Mouse (Mus musculus) MEL (cell line): ENCODE measurements around the gene Tspoap1. TPM values are rescaled to one million over a fixed set of nuclear protein-coding genes. Genes with fewer than 3 reads are reported as not detected.
A peak's percentile ranks its signal among the peaks of the same experiment; 100 is the strongest.

ENCODE experiments used
- DNase-seq: peaks from one replicate; pipeline ENCODE4 v3.0.0; 2011; ENCODE audit warnings: low read depth, low spot score
- H3K27ac ChIP-seq: 2 replicates; pipeline ENCODE4 v1.5.1; 2012; ENCODE audit warnings: low read depth, mild to moderate bottlenecking, control low read depth, low read length, moderate library complexity; ENCODE audit not compliant: control insufficient read depth
- H3K27me3 ChIP-seq, 2 experiments: fragments of 150-350 bp in 1 of 2; sonication (generic) in 1 of 2; 2 replicates each; pipeline ENCODE4 v1.6.1; 2012; ENCODE audit warnings: low read length in 2 of 2, mild to moderate bottlenecking in 2 of 2, improper control_type of control experiment in 1 of 2, moderate library complexity in 1 of 2; ENCODE audit not compliant: insufficient read depth in 2 of 2, control insufficient read depth in 1 of 2
- H3K36me3 ChIP-seq, 2 experiments: 2 replicates each; pipeline ENCODE4 v1.6.1; 2012 to 2014; ENCODE audit warnings: low read length in 2 of 2, improper control_type of control experiment in 1 of 2, inconsistent platforms in 1 of 2, mild to moderate bottlenecking in 1 of 2; ENCODE audit not compliant: insufficient read depth in 2 of 2, control insufficient read depth in 1 of 2
- H3K4me1 ChIP-seq, 2 experiments: fragments of 150-350 bp in 1 of 2; sonication (generic) in 1 of 2; 2 replicates each; pipeline ENCODE4 v1.6.1; 2012; ENCODE audit warnings: low read length in 2 of 2, improper control_type of control experiment in 1 of 2, mild to moderate bottlenecking in 1 of 2; ENCODE audit not compliant: insufficient read depth in 2 of 2, control insufficient read depth in 1 of 2
- H3K4me3 ChIP-seq, 2 experiments: fragments of 150-350 bp in 1 of 2; sonication (generic) in 1 of 2; 2 replicates each; pipeline ENCODE4 v1.5.1; 2012; ENCODE audit warnings: low read depth in 2 of 2, low read length in 2 of 2, mild to moderate bottlenecking in 2 of 2, moderate library complexity in 2 of 2, control low read depth in 1 of 2, improper control_type of control experiment in 1 of 2; ENCODE audit not compliant: control insufficient read depth in 1 of 2, insufficient read depth in 1 of 2
- H3K79me2 ChIP-seq: 2 replicates; pipeline ENCODE4 v1.6.1; 2012; ENCODE audit warnings: mild to moderate bottlenecking, low read length, moderate library complexity; ENCODE audit not compliant: control insufficient read depth, poor library complexity, insufficient read depth
- H3K9ac ChIP-seq: 2 replicates; pipeline ENCODE4 v1.6.1; 2012; ENCODE audit warnings: low read depth, mild to moderate bottlenecking, control low read depth, low read length, moderate library complexity; ENCODE audit not compliant: control insufficient read depth, poor library complexity, severe bottlenecking
- H3K9me3 ChIP-seq: fragments of 150-350 bp; sonication (generic); replicated peaks from 2 replicates; pipeline ENCODE4 v1.6.1; 2012; ENCODE audit warnings: mild to moderate bottlenecking, low read length, improper control_type of control experiment, moderate library complexity; ENCODE audit not compliant: insufficient read depth
- BHLHE40 ChIP-seq: IDR thresholded peaks from 2 replicates; pipeline ENCODE4 v1.6.1; 2012; ENCODE audit warnings: low read depth, mild to moderate bottlenecking, inconsistent platforms, low read length, improper control_type of control experiment, borderline replicate concordance
- CHD1 ChIP-seq: IDR thresholded peaks from 2 replicates; pipeline ENCODE4 v1.6.1; 2012; ENCODE audit warnings: low read depth, mild to moderate bottlenecking, inconsistent platforms, low read length, improper control_type of control experiment
- CTCF ChIP-seq, 3 experiments: IDR thresholded peaks in 2 of 3; conservative IDR thresholded peaks in 1 of 3; 2 replicates each; pipeline ENCODE4 v1.5.1; 2011 to 2012; ENCODE audit warnings: low read length in 3 of 3, low read depth in 2 of 3, mild to moderate bottlenecking in 2 of 3, improper control_type of control experiment in 1 of 3, inconsistent platforms in 1 of 3, mixed read lengths in 1 of 3, moderate library complexity in 1 of 3; ENCODE audit not compliant: control insufficient read depth in 1 of 3, insufficient read depth in 1 of 3, poor library complexity in 1 of 3, severe bottlenecking in 1 of 3
- E2F4 ChIP-seq: IDR thresholded peaks from 2 replicates; pipeline ENCODE4 v1.6.1; 2011; ENCODE audit warnings: low read depth, low read length, improper control_type of control experiment, borderline replicate concordance
- EP300 ChIP-seq, 2 experiments: IDR thresholded peaks; 2 replicates each; pipeline ENCODE4 v1.6.1; 2011; ENCODE audit warnings: improper control_type of control experiment in 2 of 2, low read length in 2 of 2, low read depth in 1 of 2, mild to moderate bottlenecking in 1 of 2
- MAZ ChIP-seq: IDR thresholded peaks from 2 replicates; pipeline ENCODE4 v1.6.1; 2012; ENCODE audit warnings: low read depth, mild to moderate bottlenecking, inconsistent platforms, low read length, improper control_type of control experiment
- MYB ChIP-seq: IDR thresholded peaks from 2 replicates; pipeline ENCODE4 v1.6.1; 2011; ENCODE audit warnings: mild to moderate bottlenecking, low read depth, low read length, improper control_type of control experiment
- NRF1 ChIP-seq: IDR thresholded peaks from 2 replicates; pipeline ENCODE4 v1.6.1; 2014; ENCODE audit warnings: low read depth, mild to moderate bottlenecking, inconsistent platforms, low read length, improper control_type of control experiment, moderate library complexity; ENCODE audit not compliant: poor library complexity, insufficient read depth, severe bottlenecking
- POLR2AphosphoS5 ChIP-seq: IDR thresholded peaks from 2 replicates; pipeline ENCODE4 v1.6.1; 2012; ENCODE audit warnings: low read depth, borderline replicate concordance, mild to moderate bottlenecking, inconsistent platforms, low read length, moderate library complexity, mixed read lengths
- RAD21 ChIP-seq: IDR thresholded peaks from 2 replicates; pipeline ENCODE4 v1.6.1; 2011; ENCODE audit warnings: mild to moderate bottlenecking, low read depth, low read length, improper control_type of control experiment
- SMC3 ChIP-seq: IDR thresholded peaks from 2 replicates; pipeline ENCODE4 v1.6.1; 2011; ENCODE audit warnings: low read depth, low read length, improper control_type of control experiment
- TBP ChIP-seq: IDR thresholded peaks from 2 replicates; pipeline ENCODE4 v1.8.0; 2011; ENCODE audit warnings: low read depth, low read length, improper control_type of control experiment
- TCF12 ChIP-seq: IDR thresholded peaks from 2 replicates; pipeline ENCODE4 v1.6.1; 2014; ENCODE audit warnings: low read depth, mild to moderate bottlenecking, inconsistent platforms, low read length, improper control_type of control experiment, moderate library complexity
- ZC3H11A ChIP-seq: IDR thresholded peaks from 2 replicates; pipeline ENCODE4 v1.6.1; 2012; ENCODE audit warnings: low read depth, mild to moderate bottlenecking, inconsistent platforms, low read length, improper control_type of control experiment
- polyA plus RNA-seq, 2 experiments: library from polyadenylated mRNA; stranded (reverse) in 1 of 2; unstranded in 1 of 2; fragments of >175 nt in 1 of 2; fragments of >200 nt in 1 of 2; gene quantifications; 2 replicates each; pipeline versions ENCODE4 v1.2.1 to v1.2.4; 2012; ENCODE audit warnings: low replicate concordance in 2 of 2, low read depth in 1 of 2; ENCODE audit not compliant: insufficient read length in 2 of 2, insufficient read depth in 1 of 2, missing spikeins in 1 of 2
- total RNA-seq: library from RNA; depleted of rRNA; stranded (reverse); fragments of 300-350 nt; gene quantifications from 2 replicates; pipeline ENCODE4 v1.2.3, GENCODE M21; 2012

Gene Tspoap1
- total and polyA plus RNA-seq, 3 experiments, result 5.2 to 8.6 TPM; not detected in 1

GRCm38 (mm10) chr11:87770989-87771388 lies 10.6 kb downstream of the Tspoap1 start:
- no peaks in the 10 kb centered on the region for H3K79me2 ChIP-seq
- peak; percentile 98 for TF ChIP-seq SMC3
- TF ChIP-seq RAD21, result peak; percentile 97
- no peak for TF ChIP-seq E2F4
- peak; percentile 98 for TF ChIP-seq ZC3H11A
- TF ChIP-seq CHD1, result no peak
- 0 out of 2 replicates have a peak, but pooled peaks have one; percentile 34 for TF ChIP-seq TBP
- no peak for TF ChIP-seq POLR2AphosphoS5
- TF ChIP-seq CTCF (IDR thresholded peaks at IDR 0.05 in 2 of 3, conservative IDR thresholded peaks at IDR 0.05 in 1 of 3; ENCODE audit: control insufficient read depth in 1 of 3, insufficient read depth in 1 of 3, low read depth in 2 of 3, low read length in 3 of 3, poor library complexity in 1 of 3, severe bottlenecking in 1 of 3), result peak; percentile 93 to 98 (median 94)
- TF ChIP-seq, all 39 proteins: peak for 5
- H3K27ac ChIP-seq, result no peak overlapping the region
- H3K27me3 ChIP-seq, result no peaks in the 10 kb centered on the region
- peaks cover 0 to 4% of the 10 kb centered on the region in 2 experiments; a peak in 1 of 4 replicates for H3K36me3 ChIP-seq
- no peaks in the 10 kb centered on the region for H3K9me3 ChIP-seq
- no peak overlapping the region for H3K4me3 ChIP-seq
- H3K4me1 ChIP-seq, result no peaks in the 10 kb centered on the region
- DNase-seq, result peak; percentile 84
- H3K9ac ChIP-seq, result no peak overlapping the region

GRCm38 (mm10) chr11:87772354-87772753 lies 12.0 kb downstream of the Tspoap1 start:
- Histone ChIP-seq H3K4me1 (no peaks in the 10 kb centered on the region), H3K27me3 (no peaks in the 10 kb centered on the region), H3K27ac (no peak overlapping the region), H3K4me3 (no peak overlapping the region), H3K9ac (no peak overlapping the region), H3K79me2 (no peaks in the 10 kb centered on the region), H3K36me3 (peaks cover 0 to 4% of the 10 kb centered on the region in 2 experiments; a peak in 1 of 4 replicates), H3K9me3 (no peaks in the 10 kb centered on the region)
- TF ChIP-seq MAZ, result no peak
- TF ChIP-seq EP300 (IDR thresholded peaks at IDR 0.05; ENCODE audit: low read depth in 1 of 2, low read length in 2 of 2), result no peak
- no peak for TF ChIP-seq MYB
- TF ChIP-seq BHLHE40, result no peak
- no peak for TF ChIP-seq TCF12
- TF ChIP-seq NRF1, result no peak
- DNase-seq, result no peak
